Mouse (Mus musculus) liver, embryonic 18 days (tissue): ENCODE data around the gene Klhl32. TPM values are rescaled to one million over a fixed set of nuclear protein-coding genes. Genes with fewer than 3 reads are reported as not detected.

ENCODE experiments used
- polyA plus RNA-seq: library from polyadenylated mRNA; depleted of rRNA; stranded (reverse); fragments of >200 nt; gene quantifications from 2 replicates; pipeline ENCODE4 v1.2.3, GENCODE M21; 2012; rRNA removed

The Klhl32 gene
- polyA plus RNA-seq = 0.06 and 0.08 TPM in 2 replicates

GRCm38 (mm10) chr4:24850401-24851325, at the start of gene Klhl32:
Gene Klhl32, minus strand, starts transcription at chr4:24851124.

DNA sequence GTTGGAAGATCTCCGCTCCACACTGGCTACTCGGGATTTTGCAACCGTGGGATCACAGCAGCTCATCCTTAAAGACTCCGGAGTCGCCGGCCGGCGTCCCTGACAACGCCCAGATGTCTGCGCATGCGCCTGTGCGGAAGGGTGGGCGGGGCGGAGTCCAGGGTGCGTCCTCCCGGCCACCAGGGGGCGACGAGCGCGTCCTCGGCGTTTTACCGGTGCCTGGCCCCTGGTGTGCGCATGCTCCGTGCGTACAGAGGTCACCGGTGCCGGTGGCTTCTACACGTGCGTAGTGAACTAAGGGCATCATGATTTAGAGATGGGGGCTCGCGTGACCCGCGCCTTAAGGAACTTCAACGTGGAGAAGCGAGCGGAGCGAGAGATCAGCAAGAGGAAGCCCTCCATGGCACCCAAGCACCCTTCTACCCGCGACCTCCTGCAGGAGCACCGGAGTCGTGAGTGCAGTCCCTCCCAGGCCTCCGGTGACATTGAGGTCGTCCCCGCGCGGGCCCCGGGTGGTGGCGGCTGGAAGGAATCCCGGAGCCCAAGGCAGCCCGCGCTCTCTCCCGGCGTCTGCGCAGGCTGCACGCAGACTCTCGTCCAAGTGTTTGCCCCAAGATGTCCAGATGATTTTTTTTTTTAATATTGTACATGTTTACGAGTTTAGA, 47.1 kb upstream of the Klhl32 start, which contains the start of gene Ndufaf4:
Gene Ndufaf4 (plus strand): TSS at position 233 of the 665 bp plus-strand sequence.

Other genes starting within 250 kb of the Klhl32 start
- 5.9 and 7.5 TPM in 2 replicates for gene Ndufaf4, start 47.0 kb upstream of the Klhl32 start, polyA plus RNA-seq
- gene Gpr63, start 115.3 kb upstream of the Klhl32 start, polyA plus RNA-seq = 0.13 and 0.19 TPM in 2 replicates